8 mouse cellular contexts compared by ENCODE assay signal in genomic region chr5:132543118-132544071, GRCm38 (mm10). TPM values are rescaled to one million over a fixed set of nuclear protein-coding genes. Genes with fewer than 3 reads are reported as not detected.
DNase-seq lines count a peak whose midpoint lies in the region; ATAC-seq and TF ChIP-seq lines count a peak whose summit lies in the region.

Auts2 (minus strand) TSS chr5:132543344.

- peak within 1 kb of the TSS; percentile 91 for H3K4me3 ChIP-seq in forebrain, embryonic 13.5 days
- peak within 1 kb of the TSS; percentile 63 for H3K4me3 ChIP-seq in heart, embryonic 16.5 days (ENCODE audit: low read length)
- H3K4me3 ChIP-seq in liver, embryonic 14.5 days (ENCODE audit: insufficient read depth in 1 of 2, low read depth in 2 of 2, low read length in 2 of 2) = peak within 1 kb of the TSS; percentile 50 to 66
- peak within 1 kb of the TSS; percentile 71 for H3K4me3 ChIP-seq in neural tube, embryonic 13.5 days

- no peaks in the 10 kb centered on the region for H3K27me3 ChIP-seq in forebrain, embryonic 13.5 days
- H3K27me3 ChIP-seq in heart, embryonic 16.5 days (ENCODE audit: control insufficient read depth, insufficient read depth, low read length) = 0 out of 2 replicates have a peak, but pooled peaks cover 2% of the 10 kb centered on the region
- H3K27me3 ChIP-seq in liver, embryonic 14.5 days (ENCODE audit: control insufficient read depth, insufficient read depth, low read length) = peaks cover 32% of the 10 kb centered on the region
- peaks cover 10% of the 10 kb centered on the region; the same call in 1 of the 2 replicates for H3K27me3 ChIP-seq in neural tube, embryonic 13.5 days

- no peaks in the 10 kb centered on the region for H3K36me3 ChIP-seq in forebrain, embryonic 13.5 days (ENCODE audit: poor library complexity, severe bottlenecking)
- no peaks in the 10 kb centered on the region for H3K36me3 ChIP-seq in heart, embryonic 16.5 days (ENCODE audit: control insufficient read depth, insufficient read depth)
- H3K36me3 ChIP-seq in liver, embryonic 14.5 days (replicated peaks; ENCODE audit: control insufficient read depth, insufficient read depth, low read depth) = no peaks in the 10 kb centered on the region
- no peaks in the 10 kb centered on the region for H3K36me3 ChIP-seq in neural tube, embryonic 13.5 days

- H3K4me2 ChIP-seq in forebrain, embryonic 13.5 days = peak within 1 kb of the TSS; percentile 81
- H3K4me2 ChIP-seq in heart, embryonic 16.5 days (ENCODE audit: low read depth, low read length) = peak within 1 kb of the TSS; percentile 85
- peak within 1 kb of the TSS; percentile 61 for H3K4me2 ChIP-seq in liver, embryonic 14.5 days (ENCODE audit: low read depth)
- H3K4me2 ChIP-seq in neural tube, embryonic 13.5 days = peak within 1 kb of the TSS; percentile 75

- TF ChIP-seq EP300 in liver, embryonic 14.5 days (IDR thresholded peaks at IDR 0.05; ENCODE audit: low read depth) = no peak

- no peak for TF ChIP-seq CTCF in liver, embryonic 14.5 days (IDR thresholded peaks at IDR 0.05; ENCODE audit: low read depth)

- H3K9me3 ChIP-seq in forebrain, embryonic 13.5 days (replicated peaks) = no peaks in the 10 kb centered on the region
- no peaks in the 10 kb centered on the region for H3K9me3 ChIP-seq in heart, embryonic 16.5 days (replicated peaks; ENCODE audit: control insufficient read depth, low read length)
- no peaks in the 10 kb centered on the region for H3K9me3 ChIP-seq in liver, embryonic 14.5 days (ENCODE audit: control insufficient read depth, low read length)
- no peaks in the 10 kb centered on the region for H3K9me3 ChIP-seq in neural tube, embryonic 13.5 days

- DNase-seq in spleen, adult 18-20 months = peak; percentile 23 to 31
- no peak for DNase-seq in spleen, adult 12 weeks (ENCODE audit: low spot score)
- DNase-seq in kidney, postnatal 25 days = peak; percentile 76 to 89
- peak; percentile 23 to 41 (median 30) for DNase-seq in liver, embryonic 14.5 days (ENCODE audit: low read depth in 3 of 3, low spot score in 3 of 3)
- peak; percentile 90 for DNase-seq in testis, postnatal 14 days (ENCODE audit: low spot score)

- peak; percentile 94 for ATAC-seq in forebrain, embryonic 13.5 days
- ATAC-seq in heart, embryonic 16.5 days (replicated peaks; ENCODE audit: extremely low read depth, insufficient read depth, low FRiP score) = peak; percentile 95
- ATAC-seq in liver, embryonic 14.5 days (ENCODE audit: insufficient read depth) = peak; percentile 86
- ATAC-seq in neural tube, embryonic 13.5 days (ENCODE audit: low read depth) = peak; percentile 94

- peak within 1 kb of the TSS; percentile 98 for H3K9ac ChIP-seq in forebrain, embryonic 13.5 days
- H3K9ac ChIP-seq in heart, embryonic 16.5 days (ENCODE audit: low read length) = peak within 1 kb of the TSS; percentile 80
- no peak within 1 kb of the TSS for H3K9ac ChIP-seq in liver, embryonic 14.5 days (replicated peaks)
- H3K9ac ChIP-seq in neural tube, embryonic 13.5 days = peak within 1 kb of the TSS; percentile 89

- peaks cover 42% of the 10 kb centered on the region for H3K4me1 ChIP-seq in forebrain, embryonic 13.5 days
- peaks cover 14% of the 10 kb centered on the region for H3K4me1 ChIP-seq in heart, embryonic 16.5 days (ENCODE audit: control insufficient read depth, insufficient read depth, low read length)
- H3K4me1 ChIP-seq in liver, embryonic 14.5 days (replicated peaks; ENCODE audit: control insufficient read depth in 2 of 2, insufficient read depth in 2 of 2, low read length in 1 of 2) = peaks cover 0 to 2% of the 10 kb centered on the region in 2 experiments; a peak in 1 of 4 replicates
- peaks cover 33% of the 10 kb centered on the region for H3K4me1 ChIP-seq in neural tube, embryonic 13.5 days (replicated peaks)

- H3K27ac ChIP-seq in forebrain, embryonic 13.5 days = peak within 1 kb of the TSS; percentile 93
- H3K27ac ChIP-seq in heart, embryonic 16.5 days (ENCODE audit: low read length) = peak within 1 kb of the TSS; percentile 84
- no peak within 1 kb of the TSS for H3K27ac ChIP-seq in liver, embryonic 14.5 days
- peak within 1 kb of the TSS; percentile 95 for H3K27ac ChIP-seq in neural tube, embryonic 13.5 days (replicated peaks)

- WGBS in forebrain, embryonic 13.5 days = under 1% methylated on average over 69 of the region's 105 CpGs
- WGBS in heart, embryonic 16.5 days = under 1% methylated on average over 83 of the region's 105 CpGs
- WGBS in liver, embryonic 14.5 days (ENCODE audit: insufficient replicate concordance) = under 1% methylated on average over 82 of the region's 105 CpGs
- WGBS in neural tube, embryonic 13.5 days = under 1% methylated on average over 67 of the region's 105 CpGs

RNA-seq across cellular contexts. Expression of gene Auts2, which starts in this region (rescaled TPM):
- polyA plus RNA-seq in forebrain, embryonic 13.5 days (2015; fragmentation: Nextera tagmentation; extraction: Ambion mirVana) = 84.0 and 95.1 TPM in 2 replicates
- 12.8 and 16.3 TPM in 2 replicates for polyA plus RNA-seq in heart, embryonic 16.5 days (2015; fragmentation: Nextera tagmentation; extraction: Ambion mirVana)
- polyA plus RNA-seq in liver, embryonic 14.5 days (2012; rRNA removed) = 0.75 and 0.77 TPM in 2 replicates
- 0.75 and 1.6 TPM in 2 replicates for polyA plus RNA-seq in liver, embryonic 14.5 days (2014; fragmentation: Nextera tagmentation; extraction: Ambion mirVana)
- 72.6 and 82.2 TPM in 2 replicates for polyA plus RNA-seq in neural tube, embryonic 13.5 days (2015; fragmentation: Nextera tagmentation; extraction: Ambion mirVana)
